Mouse (Mus musculus) inflammation-experienced regulatory T-cells (primary cell): ENCODE data around the gene Rpe65. TPM values are rescaled to one million over a fixed set of nuclear protein-coding genes. Genes with fewer than 3 reads are reported as not detected.

Experiments used
- polyA plus RNA-seq, 2 experiments: library from polyadenylated mRNA; unstranded; fragments of 100-300 nt; shearing (Covaris generic); gene quantifications; one replicate each; pipeline ENCODE4 v1.2.1; 2017

Rpe65 gene
- not detected for polyA plus RNA-seq

GRCm38 (mm10) chr3:159598875-159599274 lies at the start of gene Rpe65:
Gene Rpe65 (plus strand): TSS chr3:159599175.

Other genes starting within 250 kb of the Rpe65 start
- gene Depdc1a, start 103.7 kb upstream of the Rpe65 start, polyA plus RNA-seq = under 1 TPM; 0.45 to 0.84 TPM
- 100 to 1,000 TPM in 1 of 2 experiments, 10 to 100 TPM in 1; 51.8 to 129 TPM for gene Wls, start 240.5 kb downstream of the Rpe65 start, polyA plus RNA-seq